Mouse (Mus musculus) left cerebral cortex, adult 11 months (tissue): Measurements from ENCODE around the gene Rasa3.

ENCODE experiments used
- DNase-seq: peaks from one replicate; pipeline ENCODE4 v3.0.0; 2022; ENCODE audit warnings: low spot score

The Rasa3 gene

DNA sequence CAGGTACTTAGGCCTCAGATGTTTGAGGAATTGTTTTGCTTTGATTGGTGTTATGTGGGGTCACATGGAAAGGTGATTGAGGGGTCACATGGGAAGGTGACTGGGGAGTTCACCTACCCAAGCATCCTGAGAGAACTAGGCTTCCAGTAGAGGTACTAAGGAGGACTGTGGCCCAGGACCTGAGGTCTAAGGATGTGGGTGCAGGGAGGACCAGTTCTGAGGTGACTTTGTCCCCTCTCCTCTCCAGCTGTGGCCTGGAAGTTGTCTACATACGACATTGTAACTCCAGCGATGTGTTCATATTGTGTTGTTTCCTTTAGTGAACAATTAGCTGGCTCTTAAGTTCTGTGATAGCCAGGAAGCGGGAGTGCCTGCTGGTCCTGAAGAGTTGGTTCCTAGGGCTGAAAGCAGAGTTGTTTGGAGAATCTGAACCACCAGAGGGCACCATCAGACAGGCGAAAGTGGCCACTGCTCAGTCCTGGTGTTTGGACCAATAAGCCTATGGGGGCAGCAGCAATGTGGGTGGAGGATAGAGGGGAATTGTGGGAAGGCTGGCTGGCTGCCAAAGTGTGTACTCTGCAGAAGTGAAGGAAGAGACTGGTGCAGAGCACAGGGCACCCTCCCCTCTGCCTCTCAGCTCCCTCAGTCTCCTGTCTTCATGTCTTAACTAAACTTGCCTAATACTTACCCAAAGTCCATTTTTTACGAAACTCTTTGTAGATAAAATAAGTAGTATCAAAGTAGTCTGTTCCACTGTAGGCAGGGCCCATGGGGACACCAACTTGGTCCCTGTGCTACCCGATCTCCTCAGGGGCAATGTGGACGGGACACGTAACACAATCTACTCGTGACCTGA lies 126.5 kb downstream of the Rasa3 start:
- DNase-seq, result peak; percentile 91

GRCm38 (mm10) chr8:13548831-13549230 lies 128.6 kb downstream of the Rasa3 start:
- DNase-seq, result no peak

GRCm38 (mm10) chr8:13548235-13548634 lies 129.2 kb downstream of the Rasa3 start:
- no peak for DNase-seq

DNA sequence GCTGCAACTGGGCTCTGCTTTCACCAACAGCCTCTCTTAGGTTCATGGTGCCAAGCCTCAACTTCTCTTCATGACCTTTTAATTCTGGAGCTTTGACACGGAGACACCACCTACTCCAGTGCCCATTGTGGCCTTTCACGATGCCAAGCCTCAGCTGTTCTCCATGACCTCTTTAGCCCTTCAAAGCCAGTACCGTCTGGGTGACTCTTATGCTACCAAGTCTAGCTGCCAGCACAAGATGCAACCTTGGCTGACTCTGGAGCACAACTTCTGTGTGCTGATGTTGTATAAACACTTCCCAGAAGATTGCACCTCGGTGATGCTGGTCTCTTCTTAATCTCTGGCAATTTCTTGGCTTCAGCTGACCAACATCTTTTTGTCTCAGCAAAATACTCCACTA lies 131.0 kb downstream of the Rasa3 start:
- DNase-seq, result no peak

DNA sequence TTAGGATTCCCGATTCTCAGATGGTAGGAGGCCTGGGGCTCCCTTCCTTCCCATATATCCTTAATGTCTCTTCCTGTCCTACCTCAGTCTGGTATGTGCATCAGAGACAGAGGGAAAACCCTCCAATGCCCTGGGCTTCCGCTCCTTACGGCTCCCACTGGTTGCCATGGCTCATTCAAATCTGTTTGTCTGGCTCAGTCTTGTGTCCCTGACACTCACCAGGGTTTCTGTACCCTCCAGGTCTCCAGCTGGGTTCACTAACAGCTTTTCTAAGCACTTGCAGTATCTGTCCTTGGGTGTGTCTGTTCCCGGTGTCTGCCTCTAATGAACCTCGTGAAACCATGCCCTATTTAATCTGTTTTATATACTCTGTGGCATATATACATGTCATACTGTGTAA lies 135.9 kb downstream of the Rasa3 start:
- no peak for DNase-seq

DNA sequence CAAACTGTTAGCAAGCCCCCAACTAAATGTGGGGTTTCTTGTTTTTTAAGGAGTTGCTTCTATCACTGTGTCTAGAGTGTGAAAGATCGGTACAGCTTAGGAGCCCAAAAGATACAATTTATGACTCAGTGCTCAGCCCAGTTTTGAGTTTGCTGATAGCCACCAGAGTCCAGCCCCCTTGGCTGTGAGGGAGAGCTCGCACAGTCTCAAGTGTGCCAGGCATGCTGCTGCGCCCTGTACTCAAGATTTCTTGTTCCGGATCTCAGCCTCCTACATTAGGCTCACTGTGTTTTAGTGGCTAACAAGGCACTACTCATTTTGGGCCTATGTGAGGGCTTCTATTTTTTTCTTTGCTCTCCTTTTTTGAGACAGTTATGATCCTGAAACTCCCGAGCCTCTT lies 137.3 kb downstream of the Rasa3 start:
- no peak for DNase-seq

- no peak for DNase-seq
These were observed 138.6 kb downstream of the Rasa3 start for GRCm38 (mm10) chr8:13538821-13539220.

GRCm38 (mm10) chr8:13537102-13537501 lies 140.3 kb downstream of the Rasa3 start:
- DNase-seq, result no peak

DNA sequence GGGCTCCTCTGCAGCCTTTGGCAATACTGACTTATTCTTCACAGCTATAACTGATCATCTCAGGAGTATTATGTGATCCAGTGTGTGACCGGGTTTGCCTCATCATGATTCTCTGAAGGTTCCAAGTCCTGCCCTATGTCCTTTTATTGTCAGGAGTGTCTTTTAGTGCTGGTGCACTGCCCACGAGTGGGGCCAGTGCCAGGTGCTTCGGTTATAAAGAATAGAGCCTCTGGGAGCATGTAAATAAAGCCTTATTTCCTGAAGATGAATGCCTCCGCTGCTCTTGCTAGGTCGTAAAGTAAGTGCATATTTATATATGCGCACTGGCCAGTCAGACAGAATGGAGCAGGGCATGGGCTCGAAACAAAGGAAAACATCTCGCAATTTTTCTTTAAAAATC lies 144.3 kb downstream of the Rasa3 start:
- DNase-seq, result no peak

- no peak for DNase-seq
These were observed 145.7 kb downstream of the Rasa3 start for GRCm38 (mm10) chr8:13531602-13532171.

DNA sequence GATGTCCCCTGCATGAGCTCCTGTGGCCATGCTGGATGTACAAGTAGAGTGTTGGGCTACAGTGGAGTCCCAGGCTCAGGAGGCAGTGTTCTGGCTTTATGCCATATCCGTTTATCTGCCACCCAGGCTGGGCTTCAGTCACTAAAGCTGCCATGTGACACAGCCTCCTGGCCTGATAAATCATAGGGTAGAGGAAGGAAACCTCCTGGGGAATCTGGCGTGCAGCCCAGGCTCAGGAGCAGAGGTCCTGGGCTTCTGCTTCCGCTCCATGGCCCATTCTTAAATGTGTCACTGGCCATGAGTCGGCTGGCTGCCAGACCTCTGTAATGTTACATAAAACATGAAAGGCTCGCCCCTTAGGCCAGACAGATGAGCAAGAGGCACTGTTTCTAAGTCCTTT lies 146.5 kb downstream of the Rasa3 start:
- DNase-seq, result peak; percentile 37

GRCm38 (mm10) chr8:13530401-13530800 lies 147.0 kb downstream of the Rasa3 start:
- DNase-seq, result no peak

- peak; percentile 45 for DNase-seq
These were observed 147.5 kb downstream of the Rasa3 start for GRCm38 (mm10) chr8:13529891-13530316.

DNA sequence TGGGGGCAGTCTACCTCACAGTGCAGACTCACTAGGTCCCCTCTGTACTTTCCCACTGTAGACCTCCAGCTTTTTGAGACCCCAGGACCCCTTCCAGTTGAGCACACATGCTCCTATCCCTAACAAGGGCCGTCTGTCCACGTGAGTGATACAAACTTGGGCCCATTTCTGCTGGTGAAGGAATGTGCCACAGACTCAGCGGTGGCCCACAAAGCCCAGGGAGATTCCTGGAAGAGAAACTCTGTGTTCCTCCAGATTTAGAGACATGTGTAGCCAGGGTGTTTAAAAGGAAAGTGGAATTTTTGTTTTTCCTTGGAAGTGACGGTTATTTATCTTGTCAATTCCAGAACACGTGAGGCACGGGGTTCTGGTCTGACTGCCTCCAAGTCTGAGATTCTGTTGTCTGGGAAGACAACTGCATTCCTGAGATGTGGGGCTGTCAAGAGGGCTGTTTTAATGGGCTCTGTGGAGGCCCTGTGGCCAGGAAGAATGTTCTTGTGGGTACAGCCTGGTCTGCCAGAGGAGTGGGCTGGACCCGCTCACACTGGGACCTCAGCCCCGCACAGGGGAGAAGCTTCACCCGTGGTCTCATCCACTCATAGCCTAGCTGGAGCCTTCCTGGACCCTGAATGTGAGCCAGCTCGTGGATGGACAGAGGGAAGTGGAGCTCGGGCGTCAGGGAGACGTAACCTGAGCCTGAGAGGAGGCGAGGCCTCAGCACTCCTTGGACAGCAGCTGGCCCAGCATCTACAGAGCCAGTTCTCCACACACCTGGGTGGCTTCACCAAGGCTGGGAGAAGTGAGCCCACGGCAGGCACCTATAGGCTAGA lies 148.2 kb downstream of the Rasa3 start:
- DNase-seq, result no peak

- DNase-seq, result no peak
These were observed 156.0 kb downstream of the Rasa3 start for GRCm38 (mm10) chr8:13521392-13521791.

GRCm38 (mm10) chr8:13520349-13520748 lies 157.1 kb downstream of the Rasa3 start:
- no peak for DNase-seq

GRCm38 (mm10) chr8:13519503-13519902 lies 157.9 kb downstream of the Rasa3 start:
- peak; percentile 35 for DNase-seq

GRCm38 (mm10) chr8:13517284-13517781 lies 160.1 kb downstream of the Rasa3 start:
- no peak for DNase-seq
